Mouse (Mus musculus) kidney, postnatal 14 days (tissue): ENCODE measurements around the gene Atpif1.

Experiments used
- DNase-seq: peaks from one replicate; pipeline ENCODE4 v3.0.0; 2022; ENCODE audit warnings: mixed read lengths

Atpif1 gene

GRCm38 (mm10) chr4:132524808-132525207, 8.7 kb downstream of the Atpif1 start:
- DNase-seq: no peak

DNA sequence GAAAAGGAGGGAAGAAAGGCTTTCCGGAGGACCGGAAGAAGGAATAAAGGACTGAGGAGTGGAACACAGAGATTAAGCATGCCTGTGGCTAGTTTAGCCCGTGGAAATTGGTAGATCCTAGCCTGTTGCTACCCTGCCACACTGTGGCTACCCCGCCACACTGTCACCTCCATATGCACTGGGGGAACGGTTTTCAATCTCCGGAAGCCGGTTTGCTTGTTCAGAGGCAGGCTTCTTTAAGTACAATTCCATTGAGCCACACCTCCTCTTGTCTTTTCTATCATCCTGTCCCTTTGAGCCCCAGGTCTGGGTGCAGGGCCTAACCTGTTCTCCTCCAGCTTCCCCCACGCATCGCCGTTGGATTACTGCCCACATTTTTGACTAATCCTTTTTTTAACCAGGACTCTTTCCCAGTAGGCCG, 9.1 kb downstream of the Atpif1 start:
- DNase-seq: no peak

GRCm38 (mm10) chr4:132519188-132519587, 14.3 kb downstream of the Atpif1 start:
- no peak for DNase-seq

GRCm38 (mm10) chr4:132518066-132518465, 15.4 kb downstream of the Atpif1 start:
- peak; percentile 80 for DNase-seq

GRCm38 (mm10) chr4:132515369-132516155, 17.9 kb downstream of the Atpif1 start:
- DNase-seq: peak; percentile 97

- DNase-seq: peak; percentile 90
Measured at GRCm38 (mm10) chr4:132514555-132515135, 18.8 kb downstream of the Atpif1 start.

DNA sequence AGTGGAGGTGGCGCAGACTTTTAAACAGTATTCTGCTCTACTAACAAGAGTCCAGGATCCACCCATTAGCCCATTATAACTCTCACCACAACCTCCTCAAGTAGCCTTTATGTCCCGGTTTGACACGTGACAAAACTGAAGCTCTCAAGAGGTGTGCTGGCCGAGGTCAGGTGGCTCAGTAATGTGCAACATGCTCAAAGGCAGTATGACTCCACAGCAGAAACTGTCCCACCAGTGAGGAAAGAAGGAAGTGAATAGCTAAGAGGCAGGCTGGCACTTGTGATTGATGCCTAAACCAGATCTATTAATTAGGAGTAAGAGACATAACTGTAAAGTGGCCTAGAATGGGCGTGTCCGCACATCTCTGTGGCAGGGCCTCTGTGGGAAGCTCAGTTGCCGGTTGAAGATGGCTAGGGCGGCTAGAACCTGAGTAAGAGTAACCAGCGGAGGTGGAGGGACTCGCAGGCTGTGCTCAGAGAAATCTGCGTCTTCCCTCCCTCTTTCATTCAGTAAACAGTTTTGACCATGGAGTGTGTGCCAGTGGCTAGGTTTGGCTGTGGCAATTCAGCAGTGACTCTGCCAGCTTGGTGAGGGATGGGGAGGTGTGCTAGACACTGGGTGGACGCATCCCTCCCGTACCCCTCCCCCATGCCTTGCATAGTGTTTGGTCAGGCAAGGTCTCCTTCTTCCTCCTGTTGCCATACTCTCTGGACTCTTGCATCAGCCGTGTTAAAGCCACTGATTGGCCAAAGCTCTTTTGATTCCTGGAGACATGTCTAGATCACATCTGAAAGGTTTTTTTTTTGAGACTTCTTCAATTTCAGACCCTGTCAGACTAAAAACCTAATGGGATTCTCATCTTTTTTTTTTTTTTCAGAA, 19.8 kb downstream of the Atpif1 start:
- DNase-seq: no peak

DNA sequence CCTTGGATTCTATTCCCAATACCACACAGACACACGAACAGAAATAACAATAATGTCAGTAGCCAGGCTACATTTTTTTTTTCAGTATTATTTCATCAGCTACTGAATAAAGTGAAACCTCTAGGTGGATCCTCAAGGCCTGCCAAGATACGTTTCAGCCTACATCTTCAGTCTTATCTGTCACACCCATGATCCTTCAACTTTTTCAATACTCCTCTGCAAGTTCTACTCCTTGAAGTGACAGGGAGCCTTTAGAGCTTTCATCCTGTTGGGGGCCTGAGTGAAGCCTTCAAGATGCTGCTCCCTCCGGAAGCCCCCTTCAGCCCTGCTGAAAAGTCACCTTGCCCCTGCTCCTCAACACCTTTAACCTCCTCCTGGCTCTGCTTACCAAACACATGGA, 21.4 kb downstream of the Atpif1 start:
- no peak for DNase-seq

DNA sequence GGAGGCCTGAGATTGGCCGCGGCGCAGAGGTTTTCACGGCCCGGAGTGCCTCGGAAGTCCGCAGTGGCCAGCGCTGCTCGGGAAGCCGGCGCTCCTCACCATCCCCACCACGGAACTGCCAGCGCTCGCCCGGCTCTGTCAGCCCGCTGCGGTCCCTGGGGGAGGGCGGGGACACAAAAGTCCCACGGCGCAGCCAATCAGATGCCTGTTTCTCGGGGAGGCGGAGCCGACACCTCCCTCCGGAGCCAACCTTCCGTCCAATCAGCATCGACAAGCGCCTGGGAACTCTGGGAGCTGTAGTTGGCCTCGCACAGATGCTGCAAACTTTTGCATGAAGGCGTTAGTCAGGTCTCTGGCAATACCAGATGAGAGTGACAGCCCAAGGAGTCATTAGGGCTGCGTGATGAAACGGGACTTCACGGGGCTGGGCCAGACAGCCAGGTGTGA, 23.1 kb downstream of the Atpif1 start, which contains the start of gene Sesn2:
Sesn2 (minus strand) TSS at position 150 of the 447 bp plus-strand sequence.
- peak; percentile 99 for DNase-seq

- peak; percentile 93 for DNase-seq
Measured at GRCm38 (mm10) chr4:132509621-132510296, 23.7 kb downstream of the Atpif1 start.

DNA sequence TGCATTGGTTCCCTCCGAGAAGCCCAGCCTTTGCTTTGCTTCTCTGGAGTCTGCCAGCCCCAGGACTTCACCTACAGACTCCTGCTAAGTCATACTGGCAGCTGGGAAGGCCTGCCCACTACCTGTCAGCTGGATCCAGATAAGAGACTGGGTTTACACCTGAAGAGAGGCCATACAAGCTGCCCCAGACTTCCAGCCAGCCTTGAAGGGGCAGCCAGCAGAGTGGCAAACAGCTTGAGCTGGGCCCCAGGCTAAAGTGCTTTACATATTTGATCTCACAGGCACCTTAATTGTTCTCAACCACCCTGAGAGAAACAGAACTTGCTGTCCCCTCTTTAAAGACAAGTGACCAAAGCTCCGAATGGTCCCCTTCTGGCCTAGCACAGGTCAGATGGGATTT, 26.2 kb downstream of the Atpif1 start:
- no peak for DNase-seq

- DNase-seq: no peak
Measured at GRCm38 (mm10) chr4:132506250-132506649, 27.2 kb downstream of the Atpif1 start.

DNA sequence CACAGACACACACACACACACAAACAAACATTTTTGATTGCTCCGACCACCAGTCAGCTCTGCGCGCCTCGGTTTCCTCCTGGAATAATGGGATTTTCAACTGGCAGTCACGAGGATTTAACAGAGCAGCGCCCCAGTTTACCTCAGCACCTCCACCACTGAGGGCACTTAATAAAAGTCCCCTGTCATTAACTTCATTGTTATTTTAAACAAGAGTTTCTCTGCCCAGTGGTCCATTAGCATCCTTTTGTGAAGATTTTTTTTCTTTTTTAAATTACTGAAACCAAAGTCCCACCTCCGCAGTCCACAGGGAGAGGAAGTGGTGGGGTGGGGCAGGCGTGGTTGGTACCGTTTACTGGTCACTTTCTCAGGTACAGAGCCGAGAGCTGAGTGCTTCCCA, 27.7 kb downstream of the Atpif1 start:
- DNase-seq: no peak

DNA sequence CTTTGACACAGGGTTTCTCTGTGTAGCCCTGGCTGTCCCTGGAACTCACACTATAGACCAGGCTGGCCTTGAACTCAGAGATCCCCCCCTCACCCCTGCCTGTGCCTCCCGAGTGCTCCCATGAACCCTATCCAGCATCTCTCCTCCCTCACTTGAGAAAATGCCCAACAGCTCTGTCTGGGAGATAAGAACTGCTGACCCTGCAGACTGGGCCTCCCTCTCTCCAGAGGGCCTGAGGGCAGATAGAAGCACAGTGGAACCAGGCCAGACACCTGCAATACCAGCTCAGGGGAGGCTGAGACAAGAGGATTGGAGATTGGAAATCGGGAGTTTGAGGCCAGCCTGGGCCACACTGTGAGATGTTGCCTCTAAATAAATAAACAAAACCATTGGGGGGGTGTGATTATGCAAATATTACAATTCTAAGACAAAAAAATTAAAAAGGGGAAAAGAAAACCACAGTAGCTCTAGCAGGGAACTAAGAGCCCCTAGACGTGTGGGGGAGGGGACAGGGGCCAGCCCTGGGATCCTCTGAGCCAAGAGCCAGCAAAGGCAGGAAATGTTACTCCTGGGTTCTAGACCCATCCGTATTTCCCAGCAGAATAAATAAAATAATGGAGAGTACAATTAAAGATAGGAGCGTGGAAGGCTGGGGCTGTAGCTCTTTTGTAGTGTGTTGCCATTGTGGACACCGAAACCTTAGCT, 28.3 kb downstream of the Atpif1 start:
- no peak for DNase-seq

DNA sequence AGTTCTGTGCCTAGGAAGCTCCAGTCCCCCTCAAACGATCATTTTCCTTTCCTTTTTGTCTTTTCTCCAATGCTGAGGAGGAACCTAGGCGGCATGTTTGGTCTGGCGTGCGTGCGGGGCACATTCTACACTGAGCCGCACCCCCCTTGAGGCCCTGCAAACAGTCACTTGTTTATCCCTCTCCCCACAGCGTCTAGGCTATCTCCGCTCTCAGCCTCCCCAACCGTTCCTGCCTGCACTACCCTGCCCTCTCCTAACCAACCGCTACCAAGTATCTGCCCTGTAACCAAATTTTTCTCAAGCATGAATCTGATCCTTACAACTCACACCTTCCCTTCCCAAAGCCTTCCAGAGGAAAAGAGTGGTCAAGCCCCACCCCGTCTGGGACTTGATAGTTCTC, 30.1 kb downstream of the Atpif1 start:
- DNase-seq: no peak

- DNase-seq: no peak
Measured at GRCm38 (mm10) chr4:132501639-132502038, 31.8 kb downstream of the Atpif1 start.

DNA sequence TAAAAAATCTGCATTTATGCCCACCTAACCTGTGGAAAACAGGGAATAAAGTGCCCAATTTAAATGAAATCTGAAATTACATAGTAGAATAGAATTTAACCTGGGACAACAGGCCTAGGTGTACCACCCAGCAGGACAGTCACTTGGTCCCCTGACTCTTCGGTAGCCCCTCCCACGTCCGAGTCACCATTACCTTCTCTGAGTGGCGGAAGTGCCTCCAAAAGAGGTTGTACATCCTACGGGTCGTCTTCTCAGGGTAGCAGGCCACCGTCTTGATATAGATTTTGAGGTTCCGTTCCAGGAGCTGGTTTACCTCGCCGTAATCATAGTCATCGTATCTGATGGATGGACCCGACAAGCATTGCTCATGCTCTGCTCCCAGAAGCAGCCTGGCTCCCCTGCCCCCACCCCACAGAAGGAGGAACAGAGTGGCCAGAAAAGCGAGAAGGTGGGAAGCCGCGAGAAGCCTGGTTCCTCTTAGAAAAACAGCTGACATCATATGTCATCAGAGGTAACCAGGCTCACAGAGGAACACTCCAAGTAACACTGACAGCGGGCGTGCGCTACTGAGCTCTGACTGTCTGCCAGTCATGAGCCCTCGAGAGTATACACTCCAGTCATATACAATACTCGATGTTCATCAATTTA, 39.1 kb downstream of the Atpif1 start:
- DNase-seq: no peak

GRCm38 (mm10) chr4:132492178-132493060, 41.0 kb downstream of the Atpif1 start:
- peak; percentile 79 for DNase-seq

DNA sequence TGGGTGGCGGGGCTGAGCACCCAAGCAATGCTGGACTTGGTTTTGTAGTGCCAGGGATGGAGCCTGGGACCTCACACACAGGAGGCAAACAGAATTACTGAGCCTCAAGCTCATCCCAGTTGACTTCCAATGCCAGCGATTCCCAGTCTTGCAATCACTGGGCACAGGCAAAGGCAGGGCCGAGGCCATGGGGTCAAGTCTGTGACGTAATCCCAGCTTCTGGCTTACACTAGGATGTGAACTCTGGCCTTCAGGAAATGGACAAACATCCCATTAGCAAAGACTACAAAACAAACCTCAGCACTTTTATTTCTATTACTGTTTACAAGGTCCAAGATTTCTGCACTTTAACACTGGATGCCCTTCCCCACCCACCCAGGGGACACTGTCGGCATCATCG, 41.7 kb downstream of the Atpif1 start:
- DNase-seq: peak; percentile 88

DNA sequence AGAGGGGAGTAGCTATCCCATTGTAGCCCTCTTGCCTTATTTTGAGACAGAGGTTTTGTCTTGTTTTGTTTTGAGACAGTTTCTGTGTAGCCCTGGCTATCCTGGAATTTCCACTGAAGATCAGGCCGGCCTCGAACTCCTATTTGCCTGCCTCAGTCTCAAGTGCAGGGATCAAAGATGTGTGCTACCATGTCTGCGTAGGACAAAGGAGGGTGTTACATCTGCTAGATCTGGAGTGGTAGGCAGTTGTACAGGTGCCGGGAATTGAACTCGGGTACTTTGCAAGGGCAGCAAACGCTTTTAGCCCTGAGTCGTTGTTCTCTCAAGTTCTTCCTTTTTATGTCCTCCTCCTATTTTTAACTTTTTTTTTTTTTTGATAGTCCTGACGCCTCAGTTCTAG, 42.4 kb downstream of the Atpif1 start:
- no peak for DNase-seq
